Mouse (Mus musculus): ENCODE measurements around the gene Nkg7. TPM values are rescaled to one million over a fixed set of nuclear protein-coding genes. Genes with fewer than 3 reads are reported as not detected.
A peak's percentile ranks its signal among the peaks of the same experiment; 100 is the strongest.

Gene Nkg7
- polyA plus RNA-seq, 1 experiment from 2014 or later = 1.1 TPM

GRCm38 (mm10) chr7:43476376-43476775 is 39.5 kb downstream of the Nkg7 start:
- Histone ChIP-seq H3K4me3 (no peak overlapping the region), H3K4me2 (replicated peaks) (no peak overlapping the region), H3K27me3 (peaks cover 55% of the 10 kb centered on the region), H3K36me3 (no peaks in the 10 kb centered on the region), H3K4me1 (0 out of 2 replicates have a peak, but pooled peaks cover 7% of the 10 kb centered on the region), H3K27ac (no peak overlapping the region), H3K9me3 (no peaks in the 10 kb centered on the region), H3K9ac (no peak overlapping the region)
- 11% methylated on average over 13 of the region's 13 CpGs for WGBS
- ATAC-seq (ENCODE audit: low FRiP score, low read depth) = no peak

- no peak for ATAC-seq (ENCODE audit: low FRiP score, low read depth)
- H3K27me3 ChIP-seq = peaks cover 34% of the 10 kb centered on the region
- peaks cover 15% of the 10 kb centered on the region for H3K4me1 ChIP-seq
- H3K9ac ChIP-seq = no peak overlapping the region
- H3K27ac ChIP-seq = no peak overlapping the region
- H3K36me3 ChIP-seq = no peaks in the 10 kb centered on the region
- no peak overlapping the region for H3K4me3 ChIP-seq
- no peak overlapping the region for H3K4me2 ChIP-seq (replicated peaks)
- 63% methylated on average over 3 of the region's 3 CpGs for WGBS
- no peaks in the 10 kb centered on the region for H3K9me3 ChIP-seq
Observed at GRCm38 (mm10) chr7:43481191-43481590, 44.3 kb downstream of the Nkg7 start.

GRCm38 (mm10) chr7:43482090-43482716 is 45.3 kb downstream of the Nkg7 start:
- Histone ChIP-seq H3K27ac (no peak overlapping the region), H3K4me2 (replicated peaks) (no peak overlapping the region), H3K9ac (no peak overlapping the region), H3K4me3 (no peak overlapping the region), H3K9me3 (no peaks in the 10 kb centered on the region), H3K36me3 (no peaks in the 10 kb centered on the region), H3K4me1 (peaks cover 11% of the 10 kb centered on the region), H3K27me3 (peaks cover 24% of the 10 kb centered on the region)
- WGBS = 62% methylated on average over 8 of the region's 8 CpGs
- ATAC-seq (ENCODE audit: low FRiP score, low read depth) = peak; percentile 46

- H3K4me1 ChIP-seq = peaks cover 11% of the 10 kb centered on the region
- H3K9me3 ChIP-seq = no peaks in the 10 kb centered on the region
- WGBS = 15% methylated on average over 10 of the region's 10 CpGs
- no peaks in the 10 kb centered on the region for H3K36me3 ChIP-seq
- H3K4me2 ChIP-seq (replicated peaks) = no peak overlapping the region
- peaks cover 13% of the 10 kb centered on the region for H3K27me3 ChIP-seq
- no peak overlapping the region for H3K9ac ChIP-seq
- no peak overlapping the region for H3K27ac ChIP-seq
- no peak for ATAC-seq (ENCODE audit: low FRiP score, low read depth)
- H3K4me3 ChIP-seq = no peak overlapping the region
Observed at GRCm38 (mm10) chr7:43483236-43483635, 46.4 kb downstream of the Nkg7 start.

Small RNA genes lying within 50 kb of the gene (microRNA-seq; reads per million reads assigned to microRNA genes)
- gene Mir7051 = not detected

Other genes starting within 250 kb of the Nkg7 start
- gene Zfp715, start 123.8 kb upstream of the Nkg7 start, polyA plus RNA-seq (2015; fragmentation: Nextera tagmentation; extraction: Ambion mirVana) = 16.7 TPM in 2 replicates
- 0.22 and 0.23 TPM in 2 replicates for gene Siglecf, start 85.7 kb upstream of the Nkg7 start, polyA plus RNA-seq (2015; fragmentation: Nextera tagmentation; extraction: Ambion mirVana)
- gene Siglecg, start 28.9 kb upstream of the Nkg7 start, polyA plus RNA-seq (2015; fragmentation: Nextera tagmentation; extraction: Ambion mirVana) = 0.06 and 0.13 TPM in 2 replicates
- not detected in 2 replicates for gene Lim2, start 9.4 kb upstream of the Nkg7 start, polyA plus RNA-seq (2015; fragmentation: Nextera tagmentation; extraction: Ambion mirVana)
- gene Cldnd2, start 3.7 kb downstream of the Nkg7 start, polyA plus RNA-seq (2015; fragmentation: Nextera tagmentation; extraction: Ambion mirVana) = not detected in 2 replicates
- gene Etfb, start 7.0 kb downstream of the Nkg7 start, polyA plus RNA-seq (2015; fragmentation: Nextera tagmentation; extraction: Ambion mirVana) = 272 and 301 TPM in 2 replicates
- gene Gm45233, start 7.1 kb downstream of the Nkg7 start, polyA plus RNA-seq (2015; fragmentation: Nextera tagmentation; extraction: Ambion mirVana) = not detected in 2 replicates
- 3.9 and 4.8 TPM in 2 replicates for gene Vsig10l, start 26.1 kb downstream of the Nkg7 start, polyA plus RNA-seq (2015; fragmentation: Nextera tagmentation; extraction: Ambion mirVana)
- 1.8 and 2.0 TPM in 2 replicates for gene Iglon5, start 53.0 kb downstream of the Nkg7 start, polyA plus RNA-seq (2015; fragmentation: Nextera tagmentation; extraction: Ambion mirVana)
- not detected in 2 replicates for gene 4931406B18Rik, start 68.9 kb downstream of the Nkg7 start, polyA plus RNA-seq (2015; fragmentation: Nextera tagmentation; extraction: Ambion mirVana)
- 1.2 and 1.5 TPM in 2 replicates for gene Cd33, start 107.4 kb downstream of the Nkg7 start, polyA plus RNA-seq (2015; fragmentation: Nextera tagmentation; extraction: Ambion mirVana)
- gene Zfp658, start 125.2 kb downstream of the Nkg7 start, polyA plus RNA-seq (2015; fragmentation: Nextera tagmentation; extraction: Ambion mirVana) = 4.8 and 4.9 TPM in 2 replicates
- 14.4 and 15.4 TPM in 2 replicates for gene Zfp719, start 142.5 kb downstream of the Nkg7 start, polyA plus RNA-seq (2015; fragmentation: Nextera tagmentation; extraction: Ambion mirVana)
- gene Zfp819, start 170.1 kb downstream of the Nkg7 start, polyA plus RNA-seq (2015; fragmentation: Nextera tagmentation; extraction: Ambion mirVana) = 0.27 and 0.33 TPM in 2 replicates
- gene Ceacam18, start 197.6 kb downstream of the Nkg7 start, polyA plus RNA-seq (2015; fragmentation: Nextera tagmentation; extraction: Ambion mirVana) = not detected in 2 replicates
- gene Siglece, start 223.1 kb downstream of the Nkg7 start, polyA plus RNA-seq (2015; fragmentation: Nextera tagmentation; extraction: Ambion mirVana) = 0.62 and 0.70 TPM in 2 replicates
- 15.0 and 15.2 TPM in 2 replicates for gene Ctu1, start 234.9 kb downstream of the Nkg7 start, polyA plus RNA-seq (2015; fragmentation: Nextera tagmentation; extraction: Ambion mirVana)

Data from limb, embryonic 13.5 days (tissue).